Mouse (Mus musculus) forebrain, postnatal 0 days (tissue): Measurements from ENCODE around the gene Ackr3. TPM values are rescaled to one million over a fixed set of nuclear protein-coding genes. Genes with fewer than 3 reads are reported as not detected.

Experiments used
- ATAC-seq: fragments of 200-750 bp; cut with Nextera tagmentation; 2 replicates; pipeline ENCODE4 v1.8.0; 2017; ENCODE audit warnings: mild to moderate bottlenecking, moderate library complexity
- DNase-seq: peaks from one replicate; pipeline ENCODE4 v3.0.0-alpha.2; 2015
- H3K27ac ChIP-seq: fragments of 300-500 bp; sonication (generic); 2 replicates; pipeline ENCODE4 v1.5.1; 2014; ENCODE audit warnings: low read depth, mild to moderate bottlenecking, antibody characterized with exemption, low read length, moderate library complexity, mixed read lengths
- H3K27me3 ChIP-seq: fragments of 300-500 bp; sonication (generic); 2 replicates; pipeline ENCODE4 v1.6.1; 2014; ENCODE audit warnings: mild to moderate bottlenecking, low read length, mixed read lengths; ENCODE audit not compliant: insufficient read depth
- H3K36me3 ChIP-seq: fragments of 300-500 bp; sonication (generic); 2 replicates; pipeline ENCODE4 v1.6.1; 2014; ENCODE audit warnings: mild to moderate bottlenecking, moderate library complexity; ENCODE audit not compliant: insufficient read depth
- H3K4me1 ChIP-seq: fragments of 300-500 bp; sonication (generic); 2 replicates; pipeline ENCODE4 v1.6.1; 2014; ENCODE audit warnings: antibody characterized with exemption; ENCODE audit not compliant: insufficient read depth
- H3K4me2 ChIP-seq: fragments of 300-500 bp; sonication (generic); 2 replicates; pipeline ENCODE4 v1.6.1; 2014; ENCODE audit warnings: low read depth, mild to moderate bottlenecking, moderate library complexity
- H3K4me3 ChIP-seq: fragments of 300-500 bp; sonication (generic); 2 replicates; pipeline ENCODE4 v1.5.1; 2014; ENCODE audit warnings: low read depth, low read length, mixed read lengths
- H3K9ac ChIP-seq: fragments of 300-500 bp; sonication (generic); 2 replicates; pipeline ENCODE4 v1.6.1; 2014; ENCODE audit warnings: mild to moderate bottlenecking
- H3K9me3 ChIP-seq: fragments of 300-500 bp; sonication (generic); 2 replicates; pipeline ENCODE4 v1.6.1; 2016; ENCODE audit warnings: low read length
- CTCF ChIP-seq: sonication (generic); IDR thresholded peaks from 2 replicates; pipeline ENCODE4 v1.5.1; 2016; ENCODE audit warnings: antibody characterized with exemption, control low read depth, low read depth
- WGBS: fragments of 180-500 bp; shearing (Covaris S2); extraction: QIAGEN DNeasy Blood & Tissue Kit; methylation state at CpG from one replicate; pipeline ENCODE4 v1.1.7; 2014; 5-methylcytosine and 5-hydroxymethylcytosine counted together
- polyA plus RNA-seq: library from polyadenylated mRNA; unstranded; fragments of >200 nt; fragmentation: Nextera tagmentation; extraction: Ambion mirVana; gene quantifications from 2 replicates; pipeline ENCODE4 v1.2.1, GENCODE M21; 2015
- total RNA-seq: library from RNA; depleted of rRNA; stranded (reverse); fragments of >200 nt; gene quantifications from 2 replicates; pipeline ENCODE4 v1.2.3, GENCODE M21; 2014

Ackr3 gene
- total and polyA plus RNA-seq, 2 experiments from 2014 or later = 10.0 to 10.2 TPM

DNA sequence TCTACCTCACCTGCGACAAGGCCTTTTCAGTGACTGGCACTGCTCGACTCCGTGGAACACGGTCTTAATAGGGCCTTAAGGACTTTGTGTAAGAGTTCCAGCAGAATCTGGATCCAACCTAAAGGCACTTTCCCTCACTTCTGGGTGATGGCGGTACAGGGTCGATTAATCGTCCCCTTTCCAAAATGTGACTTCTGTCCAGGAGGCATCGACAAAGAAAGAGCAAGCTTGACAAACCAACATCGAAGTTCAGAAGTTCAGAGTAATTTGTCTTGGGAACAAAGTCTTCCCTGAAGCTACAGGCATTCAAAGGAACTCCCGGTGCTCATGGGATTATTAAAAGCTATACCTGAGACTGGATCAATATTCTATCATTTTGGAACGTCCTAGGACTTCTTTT is 439 bp upstream of the Ackr3 start:
- Histone ChIP-seq H3K27ac (no peak overlapping the region), H3K4me2 (peak overlapping the region; percentile 47), H3K36me3 (no peaks in the 10 kb centered on the region), H3K9ac (no peak overlapping the region), H3K9me3 (no peaks in the 10 kb centered on the region), H3K4me1 (peaks cover 12% of the 10 kb centered on the region; the same call in 1 of the 2 replicates), H3K27me3 (peaks cover 9% of the 10 kb centered on the region; the same call in 1 of the 2 replicates), H3K4me3 (peak overlapping the region; percentile 42)
- no peak for TF ChIP-seq CTCF
- ATAC-seq (no peak), DNase-seq (no peak)
- WGBS = 13% methylated on average over 11 of the region's 11 CpGs

- ATAC-seq = no peak
- no peaks in the 10 kb centered on the region for H3K36me3 ChIP-seq
- H3K9me3 ChIP-seq = no peaks in the 10 kb centered on the region
- TF ChIP-seq CTCF = no peak
- H3K4me1 ChIP-seq = peaks cover 15% of the 10 kb centered on the region; the same call in 1 of the 2 replicates
- H3K9ac ChIP-seq = peak overlapping the region; percentile 46
- no peak for DNase-seq
- peak overlapping the region; percentile 42 for H3K4me3 ChIP-seq
- H3K27ac ChIP-seq = peak overlapping the region; percentile 70
- peak overlapping the region; percentile 47 for H3K4me2 ChIP-seq
- WGBS = 12% methylated on average over 1 of the region's 1 CpGs
- peaks cover 9% of the 10 kb centered on the region; the same call in 1 of the 2 replicates for H3K27me3 ChIP-seq
Observed at GRCm38 (mm10) chr1:90204821-90205220, 1.0 kb downstream of the Ackr3 start.

DNA sequence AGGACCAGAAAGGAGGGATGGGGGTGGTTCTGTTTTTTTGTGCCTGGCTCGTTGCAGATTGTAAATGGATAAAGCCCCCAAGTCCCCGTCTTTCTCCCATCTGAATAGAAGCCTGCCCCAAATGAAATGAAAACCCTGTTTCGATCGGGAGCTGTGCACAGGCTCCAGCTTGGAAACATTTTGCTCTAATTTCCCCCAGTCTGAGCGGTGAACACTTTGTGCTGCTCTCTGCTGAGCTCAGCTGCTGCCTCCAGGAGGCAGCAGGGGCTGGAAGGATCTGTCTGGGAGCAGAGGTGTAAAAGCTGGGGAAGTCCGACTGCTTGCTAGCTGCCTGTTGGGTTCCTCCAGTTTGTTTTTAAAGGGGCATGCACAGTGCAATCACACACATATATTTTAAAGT is 1.4 kb downstream of the Ackr3 start:
- H3K27me3 ChIP-seq = peaks cover 9% of the 10 kb centered on the region; the same call in 1 of the 2 replicates
- peak overlapping the region; percentile 70 for H3K27ac ChIP-seq
- no peaks in the 10 kb centered on the region for H3K9me3 ChIP-seq
- H3K4me2 ChIP-seq = peak overlapping the region; percentile 47
- peak; percentile 76 for TF ChIP-seq CTCF
- ATAC-seq (peak; percentile 64), DNase-seq (peak; percentile 81)
- peak overlapping the region; percentile 46 for H3K9ac ChIP-seq
- H3K4me1 ChIP-seq = peaks cover 15% of the 10 kb centered on the region; the same call in 1 of the 2 replicates
- peak overlapping the region; percentile 42 for H3K4me3 ChIP-seq
- 3% methylated on average over 6 of the region's 6 CpGs for WGBS
- no peaks in the 10 kb centered on the region for H3K36me3 ChIP-seq

GRCm38 (mm10) chr1:90206684-90207083 is 2.9 kb downstream of the Ackr3 start:
- peaks cover 18% of the 10 kb centered on the region for H3K4me1 ChIP-seq
- no peak for ATAC-seq
- peak overlapping the region; percentile 42 for H3K4me3 ChIP-seq
- H3K9me3 ChIP-seq = no peaks in the 10 kb centered on the region
- DNase-seq = no peak
- H3K9ac ChIP-seq = peak overlapping the region; percentile 18
- H3K36me3 ChIP-seq = no peaks in the 10 kb centered on the region
- 32% methylated on average over 3 of the region's 3 CpGs for WGBS
- no peak overlapping the region; the same call in 1 of the 2 replicates for H3K27ac ChIP-seq
- H3K27me3 ChIP-seq = peaks cover 9% of the 10 kb centered on the region; the same call in 1 of the 2 replicates
- peak overlapping the region; percentile 47 for H3K4me2 ChIP-seq
- TF ChIP-seq CTCF = no peak

DNA sequence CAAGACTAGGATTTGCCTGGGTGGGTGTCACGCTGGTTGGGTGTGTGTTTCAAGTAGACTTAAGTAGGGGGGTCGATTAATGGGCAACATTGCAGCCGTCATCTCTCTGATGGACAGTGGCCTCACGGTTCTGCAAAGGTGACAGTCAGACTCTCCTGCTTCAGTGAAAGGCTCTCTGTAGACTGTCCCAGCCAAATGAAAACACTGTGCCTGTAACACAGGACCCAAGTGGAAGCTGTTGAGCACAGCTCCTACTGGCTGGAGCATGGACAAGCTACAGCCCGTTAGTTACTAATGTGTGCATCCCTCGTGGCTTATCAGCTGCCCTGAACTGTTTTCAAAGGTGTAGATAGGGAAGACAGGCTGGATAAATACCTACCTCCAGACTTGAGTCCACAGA is 3.5 kb downstream of the Ackr3 start:
- H3K4me3 ChIP-seq = peak overlapping the region; percentile 42; the same call in 1 of the 2 replicates
- H3K27me3 ChIP-seq = peaks cover 9% of the 10 kb centered on the region; the same call in 1 of the 2 replicates
- peak overlapping the region; percentile 18; the same call in 1 of the 2 replicates for H3K9ac ChIP-seq
- no peak for TF ChIP-seq CTCF
- peak overlapping the region; percentile 47 for H3K4me2 ChIP-seq
- no peak overlapping the region for H3K27ac ChIP-seq
- no peaks in the 10 kb centered on the region for H3K36me3 ChIP-seq
- ATAC-seq = no peak
- 58% methylated on average over 6 of the region's 6 CpGs for WGBS
- no peaks in the 10 kb centered on the region for H3K9me3 ChIP-seq
- H3K4me1 ChIP-seq = peaks cover 13% of the 10 kb centered on the region
- no peak for DNase-seq

- ATAC-seq = no peak
- WGBS = 56% methylated on average over 6 of the region's 6 CpGs
- peak overlapping the region; percentile 51 for H3K27ac ChIP-seq
- no peak overlapping the region for H3K4me3 ChIP-seq
- H3K9me3 ChIP-seq = no peaks in the 10 kb centered on the region
- DNase-seq = no peak
- no peak overlapping the region for H3K9ac ChIP-seq
- peak overlapping the region; percentile 47 for H3K4me2 ChIP-seq
- no peaks in the 10 kb centered on the region for H3K36me3 ChIP-seq
- no peak for TF ChIP-seq CTCF
- H3K4me1 ChIP-seq = peaks cover 10% of the 10 kb centered on the region; the same call in 1 of the 2 replicates
- peaks cover 5% of the 10 kb centered on the region; the same call in 1 of the 2 replicates for H3K27me3 ChIP-seq
Observed at GRCm38 (mm10) chr1:90207739-90208502, 4.1 kb downstream of the Ackr3 start.

DNA sequence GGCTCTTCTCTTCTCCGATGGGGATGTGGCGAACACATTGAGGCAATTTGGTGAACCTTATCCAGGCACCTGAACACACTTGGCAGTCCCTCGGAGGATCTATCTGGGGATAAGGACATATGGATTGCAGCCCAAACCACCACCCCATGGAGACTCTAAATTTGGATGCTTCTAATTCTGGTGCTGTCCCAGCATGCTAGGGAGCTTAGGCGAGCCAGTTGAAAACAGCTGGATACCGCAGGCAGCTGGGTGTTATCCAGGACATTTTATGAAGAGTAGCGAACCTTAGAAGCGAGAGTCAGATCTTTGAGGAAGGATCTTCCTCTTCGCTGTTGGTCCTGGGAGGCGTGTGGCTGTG is 4.7 kb downstream of the Ackr3 start:
- 60% methylated on average over 9 of the region's 9 CpGs for WGBS
- Histone ChIP-seq H3K4me2 (peak overlapping the region; percentile 47), H3K9ac (no peak overlapping the region), H3K27me3 (no peaks in the 10 kb centered on the region), H3K9me3 (no peaks in the 10 kb centered on the region), H3K36me3 (no peaks in the 10 kb centered on the region), H3K4me3 (no peak overlapping the region), H3K4me1 (peaks cover 10% of the 10 kb centered on the region; the same call in 1 of the 2 replicates), H3K27ac (peak overlapping the region; percentile 51)
- ATAC-seq (no peak), DNase-seq (no peak)
- TF ChIP-seq CTCF = no peak
